Mouse (Mus musculus): ENCODE data around the gene Stk10.
"Not testable (repeated sequence)": the region's sequence is repeated elsewhere in the genome, so short reads cannot be mapped to it uniquely, and the experiment has no call there.

Stk10 gene

GRCm38 (mm10) chr11:32601528-32602323 lies 68.6 kb downstream of the Stk10 start:
- DNase-seq (ENCODE audit: low spot score): no peak

- no peak for DNase-seq (ENCODE audit: low spot score)
These were observed 71.6 kb downstream of the Stk10 start for GRCm38 (mm10) chr11:32604663-32605062.

GRCm38 (mm10) chr11:32605131-32605860 lies 72.2 kb downstream of the Stk10 start:
- DNase-seq (ENCODE audit: low spot score): no peak

- no peak for DNase-seq (ENCODE audit: low spot score)
These were observed 72.8 kb downstream of the Stk10 start for GRCm38 (mm10) chr11:32605907-32606306.

- DNase-seq (ENCODE audit: low spot score): no peak
These were observed 74.2 kb downstream of the Stk10 start for GRCm38 (mm10) chr11:32607319-32607718.

- no peak for DNase-seq (ENCODE audit: low spot score)
These were observed 77.5 kb downstream of the Stk10 start for GRCm38 (mm10) chr11:32610616-32611015.

GRCm38 (mm10) chr11:32612304-32612703 lies 79.2 kb downstream of the Stk10 start:
- DNase-seq (ENCODE audit: low spot score): no peak

GRCm38 (mm10) chr11:32614463-32614862 lies 81.4 kb downstream of the Stk10 start:
- no peak for DNase-seq (ENCODE audit: low spot score)

- DNase-seq (ENCODE audit: low spot score): no peak
These were observed 82.5 kb downstream of the Stk10 start for GRCm38 (mm10) chr11:32615561-32615960.

GRCm38 (mm10) chr11:32616091-32616490 lies 83.0 kb downstream of the Stk10 start:
- DNase-seq (ENCODE audit: low spot score): no peak

- DNase-seq (ENCODE audit: low spot score): no peak
These were observed 84.9 kb downstream of the Stk10 start for GRCm38 (mm10) chr11:32618036-32618435.

GRCm38 (mm10) chr11:32618641-32619040 lies 85.5 kb downstream of the Stk10 start:
- DNase-seq (ENCODE audit: low spot score): not testable (repeated sequence)

- DNase-seq (ENCODE audit: low spot score): no peak
These were observed 86.2 kb downstream of the Stk10 start for GRCm38 (mm10) chr11:32619257-32619816.

GRCm38 (mm10) chr11:32619866-32620456 lies 86.9 kb downstream of the Stk10 start:
- no peak for DNase-seq (ENCODE audit: low spot score)

- no peak for DNase-seq (ENCODE audit: low spot score)
These were observed 88.8 kb downstream of the Stk10 start for GRCm38 (mm10) chr11:32621831-32622478.

GRCm38 (mm10) chr11:32622479-32623190 lies 89.5 kb downstream of the Stk10 start:
- DNase-seq (ENCODE audit: low spot score): no peak

- no peak for DNase-seq (ENCODE audit: low spot score)
These were observed 90.1 kb downstream of the Stk10 start for GRCm38 (mm10) chr11:32623236-32623635.

- DNase-seq (ENCODE audit: low spot score): no peak
These were observed 90.8 kb downstream of the Stk10 start for GRCm38 (mm10) chr11:32623912-32624311.

- DNase-seq (ENCODE audit: low spot score): no peak
These were observed 92.6 kb downstream of the Stk10 start for GRCm38 (mm10) chr11:32625677-32626076.

GRCm38 (mm10) chr11:32626079-32626478 lies 93.0 kb downstream of the Stk10 start:
- no peak for DNase-seq (ENCODE audit: low spot score)

- no peak for DNase-seq (ENCODE audit: low spot score)
These were observed 94.8 kb downstream of the Stk10 start for GRCm38 (mm10) chr11:32627900-32628299.

Data from left cerebral cortex, adult 11 months (tissue).